Mouse (Mus musculus) limb, embryonic 14.5 days (tissue): ENCODE results near the gene Rplp1. TPM values are rescaled to one million over a fixed set of nuclear protein-coding genes. Genes with fewer than 3 reads are reported as not detected.

ENCODE experiments used
- ATAC-seq: fragments of 200-750 bp; cut with Nextera tagmentation; 2 replicates; pipeline ENCODE4 v1.8.0; 2017; ENCODE audit warnings: low read depth, moderate number of reproducible peaks, moderate TSS enrichment; ENCODE audit not compliant: low FRiP score
- DNase-seq: peaks from one replicate; pipeline ENCODE4 v3.0.0-alpha.2; 2015; ENCODE audit warnings: low spot score
- H3K27ac ChIP-seq: fragments of 300-500 bp; sonication (generic); replicated peaks from 2 replicates; pipeline ENCODE4 v1.5.1; 2014; ENCODE audit warnings: low read depth, mild to moderate bottlenecking, low read length, moderate library complexity, mixed read lengths
- H3K27me3 ChIP-seq: fragments of 300-500 bp; sonication (generic); 2 replicates; pipeline ENCODE4 v1.6.1; 2014; ENCODE audit warnings: low read length, mixed read lengths; ENCODE audit not compliant: control insufficient read depth, insufficient read depth
- H3K36me3 ChIP-seq: fragments of 300-500 bp; sonication (generic); 2 replicates; pipeline ENCODE4 v1.6.1; 2014; ENCODE audit warnings: mild to moderate bottlenecking, low read length, moderate library complexity, mixed read lengths; ENCODE audit not compliant: control insufficient read depth, insufficient read depth
- H3K4me1 ChIP-seq: fragments of 300-500 bp; sonication (generic); 2 replicates; pipeline ENCODE4 v1.6.1; 2014; ENCODE audit warnings: antibody characterized with exemption, low read length, mixed read lengths; ENCODE audit not compliant: control insufficient read depth, insufficient read depth
- H3K4me2 ChIP-seq: fragments of 300-500 bp; sonication (generic); replicated peaks from 2 replicates; pipeline ENCODE4 v1.6.1; 2014; ENCODE audit warnings: low read depth, mild to moderate bottlenecking, low read length, moderate library complexity; ENCODE audit not compliant: severe bottlenecking
- H3K4me3 ChIP-seq: fragments of 300-500 bp; sonication (generic); replicated peaks from 2 replicates; pipeline ENCODE4 v1.5.1; 2014; ENCODE audit warnings: low read length
- H3K9ac ChIP-seq: fragments of 300-500 bp; sonication (generic); 2 replicates; pipeline ENCODE4 v1.6.1; 2014; ENCODE audit warnings: mild to moderate bottlenecking, low read depth, low read length, moderate library complexity; ENCODE audit not compliant: severe bottlenecking
- H3K9me3 ChIP-seq: fragments of 300-500 bp; sonication (generic); 2 replicates; pipeline ENCODE4 v1.6.1; 2016; ENCODE audit warnings: low read length; ENCODE audit not compliant: control insufficient read depth
- POLR2A ChIP-seq: fragments of 200-500 bp; IDR thresholded peaks from 2 replicates; pipeline ENCODE4 v1.8.0; 2012; ENCODE audit warnings: inconsistent platforms, mild to moderate bottlenecking, moderate library complexity, borderline replicate concordance; ENCODE audit not compliant: insufficient read depth, insufficient read length; ENCODE audit errors: extremely low read depth
- WGBS: fragments of 180-500 bp; shearing (Covaris S2); extraction: QIAGEN DNeasy Blood & Tissue Kit; methylation state at CpG from one replicate; pipeline ENCODE4 v1.1.7; 2014; 5-methylcytosine and 5-hydroxymethylcytosine counted together
- polyA plus RNA-seq, 2 experiments: library from polyadenylated mRNA; depleted of rRNA in 1 of 2; stranded (reverse) in 1 of 2; unstranded in 1 of 2; fragments of >200 nt; fragmentation: Nextera tagmentation in 1 of 2; extraction: Ambion mirVana in 1 of 2; gene quantifications; 2 replicates each; pipeline versions ENCODE4 v1.2.1 to v1.2.3; 2012 to 2014

Gene Rplp1
- polyA plus RNA-seq, 2 experiments: 2,018 to 9,963 TPM

- H3K27ac ChIP-seq: no peak overlapping the region
- H3K27me3 ChIP-seq: no peaks in the 10 kb centered on the region
- DNase-seq (peak; percentile 90), ATAC-seq (peak; percentile 76)
- TF ChIP-seq POLR2A: no peak
- H3K4me2 ChIP-seq: no peak overlapping the region
- H3K36me3 ChIP-seq: no peaks in the 10 kb centered on the region
- no peaks in the 10 kb centered on the region for H3K9me3 ChIP-seq
- H3K4me1 ChIP-seq: peaks cover 18% of the 10 kb centered on the region
- H3K9ac ChIP-seq: no peak overlapping the region
- H3K4me3 ChIP-seq: no peak overlapping the region
- 28% methylated on average over 2 of the region's 2 CpGs for WGBS
Observed at GRCm38 (mm10) chr9:61878889-61879288, 35.5 kb downstream of the Rplp1 start.

- no peaks in the 10 kb centered on the region for H3K9me3 ChIP-seq
- no peak for TF ChIP-seq POLR2A
- H3K27ac ChIP-seq: no peak overlapping the region
- no peaks in the 10 kb centered on the region for H3K36me3 ChIP-seq
- ATAC-seq: no peak
- H3K9ac ChIP-seq: no peak overlapping the region
- peak overlapping the region; percentile 3; the same call in 1 of the 2 replicates for H3K4me2 ChIP-seq
- H3K27me3 ChIP-seq: no peaks in the 10 kb centered on the region
- H3K4me3 ChIP-seq: no peak overlapping the region
- peaks cover 27% of the 10 kb centered on the region for H3K4me1 ChIP-seq
- DNase-seq: peak; percentile 51
- 9% methylated on average over 22 of the region's 22 CpGs for WGBS
Observed at GRCm38 (mm10) chr9:61877373-61878112, 36.8 kb downstream of the Rplp1 start.

- H3K4me2 ChIP-seq: no peak overlapping the region
- ATAC-seq: no peak; the same call in 1 of the 2 replicates
- no peak for TF ChIP-seq POLR2A
- peaks cover 30% of the 10 kb centered on the region for H3K4me1 ChIP-seq
- no peaks in the 10 kb centered on the region for H3K36me3 ChIP-seq
- no peak overlapping the region for H3K9ac ChIP-seq
- H3K27ac ChIP-seq: no peak overlapping the region
- DNase-seq: peak; percentile 33
- no peaks in the 10 kb centered on the region for H3K9me3 ChIP-seq
- no peak overlapping the region for H3K4me3 ChIP-seq
- 9% methylated on average over 8 of the region's 8 CpGs for WGBS
- H3K27me3 ChIP-seq: no peaks in the 10 kb centered on the region
Observed at GRCm38 (mm10) chr9:61873325-61873724, 41.0 kb downstream of the Rplp1 start.

GRCm38 (mm10) chr9:61872246-61872941 lies 41.9 kb downstream of the Rplp1 start:
- Histone ChIP-seq H3K36me3 (no peaks in the 10 kb centered on the region), H3K27me3 (no peaks in the 10 kb centered on the region), H3K4me2 (no peak overlapping the region), H3K4me3 (no peak overlapping the region), H3K4me1 (peaks cover 22% of the 10 kb centered on the region), H3K9me3 (no peaks in the 10 kb centered on the region), H3K9ac (no peak overlapping the region), H3K27ac (no peak overlapping the region)
- 41% methylated on average over 8 of the region's 8 CpGs for WGBS
- DNase-seq (no peak), ATAC-seq (no peak)
- TF ChIP-seq POLR2A: no peak

DNA sequence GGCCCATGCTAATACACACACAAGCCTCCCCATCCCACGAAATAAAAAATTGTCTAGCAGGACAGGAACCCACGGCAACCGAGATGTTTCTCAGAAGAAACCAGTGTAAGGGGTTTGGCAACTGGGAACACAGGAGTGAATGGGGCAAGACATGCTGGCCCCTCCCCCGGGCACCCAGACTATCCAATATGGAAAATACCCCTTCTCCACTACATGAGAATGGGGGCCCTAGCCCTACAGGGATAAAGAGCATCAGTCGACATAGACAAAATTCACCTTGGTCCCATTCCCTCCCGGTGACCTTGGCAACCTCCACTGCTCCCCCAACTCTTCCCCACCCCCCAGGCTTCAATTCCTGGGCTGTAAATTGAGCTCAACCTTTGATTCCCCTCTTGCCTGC lies 42.5 kb downstream of the Rplp1 start:
- H3K4me1 ChIP-seq: peaks cover 17% of the 10 kb centered on the region
- H3K27ac ChIP-seq: no peak overlapping the region
- H3K27me3 ChIP-seq: no peaks in the 10 kb centered on the region
- TF ChIP-seq POLR2A: no peak
- no peak overlapping the region for H3K4me3 ChIP-seq
- no peak overlapping the region for H3K9ac ChIP-seq
- H3K36me3 ChIP-seq: no peaks in the 10 kb centered on the region
- DNase-seq: no peak
- H3K4me2 ChIP-seq: no peak overlapping the region
- 81% methylated on average over 6 of the region's 6 CpGs for WGBS
- ATAC-seq: no peak
- no peaks in the 10 kb centered on the region for H3K9me3 ChIP-seq
